Mouse (Mus musculus): ENCODE measurements around the gene Mus81.
"Not testable (repeated sequence)": the region's sequence is repeated elsewhere in the genome, so short reads cannot be mapped to it uniquely, and the experiment has no call there.

Gene Mus81

GRCm38 (mm10) chr19:5487768-5488550, at the start of gene Mus81:
Gene Mus81, minus strand, starts transcription at chr19:5488402.
- peak; percentile 90 for DNase-seq (ENCODE audit: low spot score)

- no peak for DNase-seq (ENCODE audit: low spot score)
These were observed 44.3 kb upstream of the Mus81 start for GRCm38 (mm10) chr19:5532520-5532919.

- no peak for DNase-seq (ENCODE audit: low spot score)
These were observed 41.9 kb upstream of the Mus81 start for GRCm38 (mm10) chr19:5530138-5530524.

GRCm38 (mm10) chr19:5529325-5530137, 41.3 kb upstream of the Mus81 start:
- peak; percentile 96 for DNase-seq (ENCODE audit: low spot score)

GRCm38 (mm10) chr19:5525204-5525603, 37.0 kb upstream of the Mus81 start:
- no peak for DNase-seq (ENCODE audit: low spot score)

GRCm38 (mm10) chr19:5518721-5519120, 30.5 kb upstream of the Mus81 start:
- DNase-seq (ENCODE audit: low spot score): no peak

GRCm38 (mm10) chr19:5516906-5517505, 28.8 kb upstream of the Mus81 start:
- no peak for DNase-seq (ENCODE audit: low spot score)

GRCm38 (mm10) chr19:5515840-5516777, 27.9 kb upstream of the Mus81 start:
- no peak for DNase-seq (ENCODE audit: low spot score)

GRCm38 (mm10) chr19:5513005-5513349, 24.8 kb upstream of the Mus81 start:
- DNase-seq (ENCODE audit: low spot score): no peak

- no peak for DNase-seq (ENCODE audit: low spot score)
These were observed 24.1 kb upstream of the Mus81 start for GRCm38 (mm10) chr19:5512091-5513004.

- DNase-seq (ENCODE audit: low spot score): no peak
These were observed 23.0 kb upstream of the Mus81 start for GRCm38 (mm10) chr19:5511074-5511632.

GRCm38 (mm10) chr19:5510031-5511026, 22.1 kb upstream of the Mus81 start, which contains the start of gene Snx32:
Gene Snx32, minus strand, starts transcription at chr19:5510538.
- DNase-seq (ENCODE audit: low spot score): peak; percentile 91

- DNase-seq (ENCODE audit: low spot score): no peak
These were observed 15.5 kb upstream of the Mus81 start, which contains the start of gene 1700020D05Rik for GRCm38 (mm10) chr19:5503687-5504086. Gene 1700020D05Rik, minus strand, starts transcription at chr19:5503787.

GRCm38 (mm10) chr19:5500330-5500875, 12.2 kb upstream of the Mus81 start:
- DNase-seq (ENCODE audit: low spot score): no peak

- DNase-seq (ENCODE audit: low spot score): no peak
These were observed 7.8 kb upstream of the Mus81 start for GRCm38 (mm10) chr19:5496052-5496370.

GRCm38 (mm10) chr19:5495353-5496051, 7.3 kb upstream of the Mus81 start:
- no peak for DNase-seq (ENCODE audit: low spot score)

- DNase-seq (ENCODE audit: low spot score): no peak
These were observed 6.1 kb upstream of the Mus81 start for GRCm38 (mm10) chr19:5494314-5494713.

GRCm38 (mm10) chr19:5493301-5493721, 5.1 kb upstream of the Mus81 start:
- not testable (repeated sequence) for DNase-seq (ENCODE audit: low spot score)
